Mouse (Mus musculus) neural tube, embryonic 13.5 days (tissue): ENCODE results near the gene Gm20388. TPM values are rescaled to one million over a fixed set of nuclear protein-coding genes. Genes with fewer than 3 reads are reported as not detected.

ENCODE experiments used
- ATAC-seq: fragments of 200-750 bp; cut with Nextera tagmentation; 2 replicates; pipeline ENCODE4 v1.8.0; 2017; ENCODE audit warnings: low read depth, mild to moderate bottlenecking, moderate TSS enrichment, moderate library complexity
- H3K27ac ChIP-seq: fragments of 300-500 bp; sonication (generic); replicated peaks from 2 replicates; pipeline ENCODE4 v1.5.1; 2015; ENCODE audit warnings: moderate library complexity, mild to moderate bottlenecking, inconsistent platforms
- H3K27me3 ChIP-seq: fragments of 300-500 bp; sonication (generic); 2 replicates; pipeline ENCODE4 v1.6.1; 2015; ENCODE audit warnings: mild to moderate bottlenecking, inconsistent platforms
- H3K36me3 ChIP-seq: fragments of 300-500 bp; sonication (generic); 2 replicates; pipeline ENCODE4 v1.6.1; 2015; ENCODE audit warnings: mild to moderate bottlenecking, inconsistent platforms
- H3K4me1 ChIP-seq: fragments of 300-500 bp; sonication (generic); replicated peaks from 2 replicates; pipeline ENCODE4 v1.6.1; 2015; ENCODE audit warnings: inconsistent platforms
- H3K4me2 ChIP-seq: fragments of 300-500 bp; sonication (generic); 2 replicates; pipeline ENCODE4 v1.6.1; 2015; ENCODE audit warnings: inconsistent platforms, mild to moderate bottlenecking, moderate library complexity
- H3K4me3 ChIP-seq: fragments of 300-500 bp; sonication (generic); 2 replicates; pipeline ENCODE4 v1.5.1; 2015; ENCODE audit warnings: mild to moderate bottlenecking, inconsistent platforms
- H3K9ac ChIP-seq: fragments of 300-500 bp; sonication (generic); 2 replicates; pipeline ENCODE4 v1.6.1; 2015; ENCODE audit warnings: moderate library complexity, mild to moderate bottlenecking, inconsistent platforms
- H3K9me3 ChIP-seq: fragments of 300-500 bp; sonication (generic); 2 replicates; pipeline ENCODE4 v1.6.1; 2016; ENCODE audit warnings: inconsistent platforms
- WGBS: fragments of 180-500 bp; shearing (Covaris S2); methylation state at CpG from one replicate; pipeline ENCODE4 v1.1.7; 2015; 5-methylcytosine and 5-hydroxymethylcytosine counted together
- polyA plus RNA-seq: library from polyadenylated mRNA; unstranded; fragments of >200 nt; fragmentation: Nextera tagmentation; extraction: Ambion mirVana; gene quantifications from 2 replicates; pipeline ENCODE4 v1.2.1, GENCODE M21; 2015

Gene Gm20388
- polyA plus RNA-seq, 1 experiment from 2014 or later, result 0.27 TPM

- Histone ChIP-seq H3K27ac (no peak overlapping the region), H3K9me3 (no peaks in the 10 kb centered on the region), H3K4me1 (peaks cover 21% of the 10 kb centered on the region), H3K4me3 (peak overlapping the region; percentile 44), H3K36me3 (no peaks in the 10 kb centered on the region), H3K27me3 (peaks cover 87% of the 10 kb centered on the region), H3K9ac (peak overlapping the region; percentile 70), H3K4me2 (peak overlapping the region; percentile 65)
- 11% methylated on average over 30 of the region's 30 CpGs for WGBS
- ATAC-seq, result peak; percentile 34; the same call in 1 of the 2 replicates
Measured at GRCm38 (mm10) chr8:123892586-123893155, 3982.0 kb downstream of the Gm20388 start.

GRCm38 (mm10) chr8:123893413-123893812 lies 3982.8 kb downstream of the Gm20388 start:
- peaks cover 83% of the 10 kb centered on the region for H3K27me3 ChIP-seq
- 82% methylated on average over 11 of the region's 11 CpGs for WGBS
- H3K4me2 ChIP-seq, result no peak overlapping the region
- no peak overlapping the region for H3K4me3 ChIP-seq
- H3K27ac ChIP-seq, result no peak overlapping the region
- H3K36me3 ChIP-seq, result no peaks in the 10 kb centered on the region
- peaks cover 21% of the 10 kb centered on the region for H3K4me1 ChIP-seq
- no peak for ATAC-seq
- no peaks in the 10 kb centered on the region for H3K9me3 ChIP-seq
- H3K9ac ChIP-seq, result no peak overlapping the region

- no peak for ATAC-seq
- H3K4me3 ChIP-seq, result no peak within 1 kb of the TSS
- no peaks in the 10 kb centered on the region for H3K9me3 ChIP-seq
- H3K4me1 ChIP-seq, result peaks cover 21% of the 10 kb centered on the region
- no peak within 1 kb of the TSS for H3K9ac ChIP-seq
- H3K27ac ChIP-seq, result no peak within 1 kb of the TSS
- H3K36me3 ChIP-seq, result no peaks in the 10 kb centered on the region
- WGBS, result 24% methylated on average over 15 of the region's 15 CpGs
- peaks cover 71% of the 10 kb centered on the region for H3K27me3 ChIP-seq
- no peak within 1 kb of the TSS for H3K4me2 ChIP-seq
Measured at GRCm38 (mm10) chr8:123894502-123895097, 3984.0 kb downstream of the Gm20388 start, which contains the start of gene Acta1. Gene Acta1, minus strand, starts transcription at chr8:123894751.

- Histone ChIP-seq H3K9me3 (no peaks in the 10 kb centered on the region), H3K4me2 (no peak overlapping the region), H3K4me3 (no peak overlapping the region), H3K4me1 (peaks cover 21% of the 10 kb centered on the region), H3K27ac (no peak overlapping the region), H3K36me3 (peaks cover 2% of the 10 kb centered on the region), H3K9ac (no peak overlapping the region), H3K27me3 (peaks cover 65% of the 10 kb centered on the region)
- ATAC-seq, result no peak
- 87% methylated on average over 4 of the region's 4 CpGs for WGBS
Measured at GRCm38 (mm10) chr8:123895230-123895629, 3984.6 kb downstream of the Gm20388 start.

GRCm38 (mm10) chr8:123895680-123896365 lies 3985.2 kb downstream of the Gm20388 start:
- no peak for ATAC-seq
- Histone ChIP-seq H3K36me3 (peaks cover 8% of the 10 kb centered on the region), H3K4me3 (no peak overlapping the region), H3K9ac (no peak overlapping the region), H3K27ac (no peak overlapping the region), H3K4me2 (no peak overlapping the region), H3K4me1 (peaks cover 21% of the 10 kb centered on the region), H3K27me3 (peaks cover 59% of the 10 kb centered on the region), H3K9me3 (no peaks in the 10 kb centered on the region)
- WGBS, result 70% methylated on average over 9 of the region's 9 CpGs

- H3K27ac ChIP-seq, result no peak overlapping the region
- WGBS, result 71% methylated on average over 14 of the region's 14 CpGs
- H3K9ac ChIP-seq, result no peak overlapping the region
- H3K9me3 ChIP-seq, result no peaks in the 10 kb centered on the region
- peaks cover 13% of the 10 kb centered on the region for H3K36me3 ChIP-seq
- peaks cover 17% of the 10 kb centered on the region for H3K4me1 ChIP-seq
- H3K4me2 ChIP-seq, result no peak overlapping the region
- H3K27me3 ChIP-seq, result peaks cover 54% of the 10 kb centered on the region
- no peak overlapping the region for H3K4me3 ChIP-seq
- ATAC-seq, result no peak
Measured at GRCm38 (mm10) chr8:123896366-123896761, 3985.7 kb downstream of the Gm20388 start.

- Histone ChIP-seq H3K36me3 (peaks cover 17% of the 10 kb centered on the region), H3K9me3 (no peaks in the 10 kb centered on the region), H3K4me1 (peaks cover 13% of the 10 kb centered on the region), H3K4me3 (no peak overlapping the region), H3K4me2 (no peak overlapping the region), H3K27ac (no peak overlapping the region), H3K9ac (no peak overlapping the region), H3K27me3 (peaks cover 49% of the 10 kb centered on the region)
- no peak for ATAC-seq
- WGBS, result 56% methylated on average over 10 of the region's 10 CpGs
Measured at GRCm38 (mm10) chr8:123896774-123897173, 3986.1 kb downstream of the Gm20388 start.

GRCm38 (mm10) chr8:123898576-123898975 lies 3987.9 kb downstream of the Gm20388 start:
- Histone ChIP-seq H3K9me3 (no peaks in the 10 kb centered on the region), H3K36me3 (peaks cover 35% of the 10 kb centered on the region), H3K4me2 (no peak overlapping the region), H3K4me1 (no peaks in the 10 kb centered on the region), H3K27ac (no peak overlapping the region), H3K9ac (no peak overlapping the region), H3K4me3 (no peak overlapping the region), H3K27me3 (peaks cover 31% of the 10 kb centered on the region)
- 87% methylated on average over 5 of the region's 5 CpGs for WGBS
- no peak for ATAC-seq

GRCm38 (mm10) chr8:123899366-123899765 lies 3988.7 kb downstream of the Gm20388 start:
- no peaks in the 10 kb centered on the region for H3K9me3 ChIP-seq
- H3K36me3 ChIP-seq, result peaks cover 43% of the 10 kb centered on the region
- 87% methylated on average over 7 of the region's 7 CpGs for WGBS
- H3K27me3 ChIP-seq, result peaks cover 24% of the 10 kb centered on the region
- H3K4me1 ChIP-seq, result no peaks in the 10 kb centered on the region
- H3K4me2 ChIP-seq, result no peak overlapping the region
- no peak overlapping the region for H3K27ac ChIP-seq
- H3K9ac ChIP-seq, result no peak overlapping the region
- ATAC-seq, result no peak
- H3K4me3 ChIP-seq, result no peak overlapping the region

GRCm38 (mm10) chr8:123902653-123903052 lies 3992.0 kb downstream of the Gm20388 start:
- Histone ChIP-seq H3K9ac (no peak overlapping the region), H3K4me3 (no peak overlapping the region), H3K9me3 (no peaks in the 10 kb centered on the region), H3K27ac (no peak overlapping the region), H3K4me2 (no peak overlapping the region), H3K27me3 (no peaks in the 10 kb centered on the region), H3K4me1 (no peaks in the 10 kb centered on the region), H3K36me3 (peaks cover 71% of the 10 kb centered on the region)
- ATAC-seq, result no peak
- WGBS, result 92% methylated on average over 7 of the region's 7 CpGs

GRCm38 (mm10) chr8:123907604-123908003 lies 3997.0 kb downstream of the Gm20388 start:
- WGBS, result 87% methylated on average over 6 of the region's 6 CpGs
- no peak for ATAC-seq
- Histone ChIP-seq H3K27ac (no peak overlapping the region), H3K27me3 (no peaks in the 10 kb centered on the region), H3K4me2 (no peak overlapping the region), H3K9me3 (no peaks in the 10 kb centered on the region), H3K4me3 (no peak overlapping the region), H3K4me1 (no peaks in the 10 kb centered on the region), H3K9ac (no peak overlapping the region), H3K36me3 (peaks cover 92% of the 10 kb centered on the region)

- Histone ChIP-seq H3K9ac (no peak overlapping the region), H3K27ac (no peak overlapping the region), H3K4me1 (no peaks in the 10 kb centered on the region), H3K4me2 (no peak overlapping the region), H3K4me3 (no peak overlapping the region), H3K27me3 (no peaks in the 10 kb centered on the region), H3K9me3 (no peaks in the 10 kb centered on the region), H3K36me3 (peaks cover 95% of the 10 kb centered on the region)
- 93% methylated on average over 4 of the region's 4 CpGs for WGBS
- ATAC-seq, result no peak
Measured at GRCm38 (mm10) chr8:123912265-123912664, 4001.6 kb downstream of the Gm20388 start.
